Mouse (Mus musculus): ENCODE data around the gene Abcb8.

Gene Abcb8

GRCm38 (mm10) chr5:24455076-24455475 lies 61.6 kb downstream of the Abcb8 start:
- no peak for DNase-seq (ENCODE audit: low read depth, low spot score)

GRCm38 (mm10) chr5:24455613-24456012 lies 62.1 kb downstream of the Abcb8 start:
- no peak for DNase-seq (ENCODE audit: low read depth, low spot score)

Data from WW6 (cell line).